Mouse (Mus musculus): ENCODE data around the gene 4930516K23Rik.

GRCm38 (mm10) chr7:104026978-104027377, 34.3 kb downstream of the 4930516K23Rik start:
- TF ChIP-seq EP300 (IDR thresholded peaks at IDR 0.05; ENCODE audit: insufficient read depth, low read depth, low read length) (no peak), POLR2A (IDR thresholded peaks at IDR 0.05; ENCODE audit: insufficient read depth, low read depth, low read length) (no peak), CTCF (IDR thresholded peaks at IDR 0.05) (no peak)

Data from heart, adult 2 months (tissue).